9 mouse cellular contexts compared by ENCODE assay signal in the genomic region with DNA sequence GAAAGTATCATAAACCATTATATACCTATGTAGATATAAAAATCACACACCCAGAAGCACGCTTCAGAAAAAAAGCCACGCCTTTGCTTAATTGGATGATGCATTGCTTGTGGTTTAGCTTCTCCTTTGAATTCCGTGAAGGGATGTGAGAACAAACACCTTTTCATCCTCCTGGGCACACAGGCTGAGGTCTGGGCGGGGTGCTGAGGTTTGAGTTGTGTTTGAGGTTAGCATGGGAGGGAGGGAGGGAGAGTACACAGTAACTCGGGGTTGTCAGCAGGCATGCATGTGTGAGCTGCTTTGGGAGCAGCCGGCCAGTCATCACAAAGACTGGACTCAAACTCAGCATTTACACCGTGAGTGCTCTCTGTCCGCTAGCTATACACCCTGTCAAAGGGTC.
DNase-seq lines count a peak whose midpoint lies in the region; ATAC-seq and TF ChIP-seq lines count a peak whose summit lies in the region.
"Had no signal": no experiment of that assay in that cellular context is flagged by ENCODE, and none has a peak within 500 bp of the region (broad histone marks: within the 10 kb centered on the region; RNA-seq: fewer than 3 reads in every experiment).

No protein-coding gene starts in this region.

- intact Hi-C loops in heart, adult 2 months (cut with DNase I), result loop anchor here (10.0 kb wide), 1 partner anchor 85 kb away; no protein-coding TSS in a partner anchor

- no peaks in the 10 kb centered on the region for H3K27me3 ChIP-seq in heart, embryonic 14.5 days (ENCODE audit: control insufficient read depth, insufficient read depth, low read length)
- H3K27me3 ChIP-seq in heart, adult 2 months (ENCODE audit: control insufficient read depth, insufficient read depth, low read length), result no peaks in the 10 kb centered on the region
- H3K27me3 ChIP-seq in stomach, embryonic 14.5 days (ENCODE audit: control insufficient read depth, insufficient read depth, low read length), result no peaks in the 10 kb centered on the region
- H3K27me3 ChIP-seq: neural tube, embryonic 12.5 days had no signal

- peak overlapping the region; percentile 14 to 60; a peak in 3 of 4 replicates for H3K27ac ChIP-seq in heart, embryonic 14.5 days (replicated peaks in 1 of 2; ENCODE audit: control insufficient read depth in 1 of 2, insufficient read depth in 1 of 2, low read depth in 2 of 2, low read length in 2 of 2)
- H3K27ac ChIP-seq in heart, adult 2 months, result no peak overlapping the region
- H3K27ac ChIP-seq in stomach, embryonic 14.5 days (ENCODE audit: low read length), result peak overlapping the region; percentile 15; the same call in 1 of the 2 replicates
- H3K27ac ChIP-seq: neural tube, embryonic 12.5 days had no signal

- no peak for ATAC-seq in heart, embryonic 14.5 days (ENCODE audit: insufficient number of reproducible peaks, insufficient read depth, low FRiP score, low read depth)
- peak; percentile 84 for ATAC-seq in activated CD4-positive, CD25-positive, alpha-beta regulatory T cell, adult 4 months
- ATAC-seq in stomach, embryonic 14.5 days (ENCODE audit: insufficient number of reproducible peaks, insufficient read depth, low FRiP score, low read depth), result no peak; the same call in 1 of the 2 replicates

- TF ChIP-seq POLR2A in heart, adult 2 months (IDR thresholded peaks at IDR 0.05; ENCODE audit: insufficient read depth, low read depth, low read length), result no peak

- WGBS in heart, embryonic 14.5 days, result 62% methylated on average over 8 of the region's 8 CpGs
- WGBS in heart, adult 2 months, result 78% methylated on average over 8 of the region's 8 CpGs
- WGBS in stomach, embryonic 14.5 days, result 39% methylated on average over 8 of the region's 8 CpGs

- no peaks in the 10 kb centered on the region for H3K36me3 ChIP-seq in heart, embryonic 14.5 days (ENCODE audit: control insufficient read depth, insufficient read depth, low read length)
- H3K36me3 ChIP-seq in heart, adult 2 months (ENCODE audit: control insufficient read depth, insufficient read depth, low read length), result no peaks in the 10 kb centered on the region
- no peaks in the 10 kb centered on the region for H3K36me3 ChIP-seq in stomach, embryonic 14.5 days (ENCODE audit: control insufficient read depth, insufficient read depth, low read length)
- H3K36me3 ChIP-seq: neural tube, embryonic 12.5 days had no signal

- H3K79me2 ChIP-seq in heart, adult 2 months (replicated peaks; ENCODE audit: control insufficient read depth, insufficient read depth, low read length), result no peaks in the 10 kb centered on the region

- no peaks in the 10 kb centered on the region for H3K9me3 ChIP-seq in heart, embryonic 14.5 days (ENCODE audit: control insufficient read depth, low read length)
- no peaks in the 10 kb centered on the region for H3K9me3 ChIP-seq in stomach, embryonic 14.5 days (ENCODE audit: control insufficient read depth, low read depth, low read length)
- H3K9me3 ChIP-seq: neural tube, embryonic 12.5 days had no signal

- DNase-seq in heart, adult 2 months, result no peak
- peak; percentile 54 for DNase-seq in 3T3-L1 (ENCODE audit: low read depth, low spot score)
- DNase-seq in layer of hippocampus, adult 11-12 months (ENCODE audit: low spot score), result no peak
- no peak for DNase-seq in right cerebral cortex, postnatal 4 days
- DNase-seq in Muller cell, postnatal 12 days (ENCODE audit: inconsistent ontology term), result no peak

- no peak overlapping the region for H3K4me3 ChIP-seq in heart, embryonic 14.5 days (ENCODE audit: control insufficient read depth in 1 of 2, insufficient read depth in 1 of 2, low read depth in 1 of 2, low read length in 2 of 2)
- no peak overlapping the region for H3K4me3 ChIP-seq in heart, adult 2 months
- no peak overlapping the region for H3K4me3 ChIP-seq in stomach, embryonic 14.5 days (ENCODE audit: low read depth, low read length)
- H3K4me3 ChIP-seq: neural tube, embryonic 12.5 days had no signal

- TF ChIP-seq CTCF in heart, adult 2 months (IDR thresholded peaks at IDR 0.05), result no peak

- H3K4me2 ChIP-seq in heart, embryonic 14.5 days (ENCODE audit: low read length), result no peak overlapping the region
- H3K4me2 ChIP-seq in stomach, embryonic 14.5 days (replicated peaks; ENCODE audit: low read depth, low read length), result no peak overlapping the region; the same call in 1 of the 2 replicates
- H3K4me2 ChIP-seq: neural tube, embryonic 12.5 days had no signal

- no peak overlapping the region for H3K9ac ChIP-seq in heart, embryonic 14.5 days (ENCODE audit: low read length)
- H3K9ac ChIP-seq in heart, adult 2 months (ENCODE audit: low read depth, low read length), result no peak overlapping the region
- no peak overlapping the region for H3K9ac ChIP-seq in stomach, embryonic 14.5 days (replicated peaks; ENCODE audit: low read depth, low read length)
- H3K9ac ChIP-seq: neural tube, embryonic 12.5 days had no signal

- H3K4me1 ChIP-seq in heart, embryonic 14.5 days (ENCODE audit: control insufficient read depth in 2 of 2, insufficient read depth in 2 of 2, low read length in 2 of 2), result peaks cover 17 to 30% of the 10 kb centered on the region in 2 experiments
- peaks cover 8% of the 10 kb centered on the region for H3K4me1 ChIP-seq in heart, adult 2 months (ENCODE audit: control insufficient read depth, insufficient read depth, low read length)
- H3K4me1 ChIP-seq in stomach, embryonic 14.5 days (ENCODE audit: control insufficient read depth, insufficient read depth, low read length), result peaks cover 29% of the 10 kb centered on the region

- TF ChIP-seq EP300 in heart, adult 2 months (IDR thresholded peaks at IDR 0.05; ENCODE audit: insufficient read depth, low read depth, low read length), result no peak
